29 mouse cellular contexts compared by ENCODE assay signal in genomic region chr1:17244186-17244585, GRCm38 (mm10).
"Had no signal": no experiment of that assay in that cellular context is flagged by ENCODE, and none has a peak within 500 bp of the region (broad histone marks: within the 10 kb centered on the region; RNA-seq: fewer than 3 reads in every experiment).

No protein-coding gene starts in this region.

- H3K4me1 ChIP-seq: heart, embryonic 10.5 days; heart, embryonic 12.5 days; heart, embryonic 13.5 days; heart, embryonic 15.5 days; hindbrain, embryonic 10.5 days; hindbrain, embryonic 12.5 days; hindbrain, embryonic 13.5 days; hindbrain, embryonic 15.5 days; intestine, embryonic 15.5 days; kidney, embryonic 15.5 days had no signal

- H3K36me3 ChIP-seq: heart, embryonic 10.5 days; heart, embryonic 12.5 days; heart, embryonic 13.5 days; heart, embryonic 15.5 days; hindbrain, embryonic 10.5 days; hindbrain, embryonic 12.5 days; hindbrain, embryonic 13.5 days; hindbrain, embryonic 15.5 days; intestine, embryonic 15.5 days; kidney, embryonic 15.5 days had no signal

- DNase-seq: heart, postnatal 14 days; heart, postnatal 36 days; heart, postnatal 4 days; kidney, adult 11 months; kidney, adult 18-20 months; kidney, adult 2 months; kidney, adult 8-10 months; kidney, adult 9 months; kidney, postnatal 10 days; kidney, postnatal 25 days; kidney, postnatal 36 days; kidney, postnatal 4 days; layer of hippocampus, adult 9-11 months; layer of hippocampus, postnatal 36 days had no signal

- H3K9ac ChIP-seq: heart, embryonic 12.5 days; heart, embryonic 13.5 days; heart, embryonic 15.5 days; hindbrain, embryonic 12.5 days; hindbrain, embryonic 13.5 days; hindbrain, embryonic 14.5 days; hindbrain, embryonic 15.5 days; intestine, embryonic 15.5 days; kidney, embryonic 15.5 days had no signal

- H3K9me3 ChIP-seq: heart, embryonic 10.5 days; heart, embryonic 12.5 days; heart, embryonic 13.5 days; heart, embryonic 15.5 days; hindbrain, embryonic 12.5 days; hindbrain, embryonic 13.5 days; hindbrain, embryonic 15.5 days; intestine, embryonic 15.5 days; kidney, embryonic 15.5 days had no signal

- H3K4me3 ChIP-seq: heart, embryonic 10.5 days; heart, embryonic 12.5 days; heart, embryonic 13.5 days; heart, embryonic 15.5 days; hindbrain, embryonic 10.5 days; hindbrain, embryonic 12.5 days; hindbrain, embryonic 13.5 days; hindbrain, embryonic 15.5 days; intestine, embryonic 15.5 days; kidney, embryonic 15.5 days; layer of hippocampus, adult 2 months; left cerebral cortex, adult 2 months had no signal

- H3K27ac ChIP-seq: heart, embryonic 10.5 days; heart, embryonic 13.5 days; heart, embryonic 15.5 days; hindbrain, embryonic 10.5 days; hindbrain, embryonic 12.5 days; hindbrain, embryonic 13.5 days; hindbrain, embryonic 14.5 days; hindbrain, embryonic 15.5 days; hindbrain, postnatal 0 days; intestine, embryonic 15.5 days; kidney, embryonic 15.5 days; kidney, postnatal 0 days; layer of hippocampus, adult 2 months; left cerebral cortex, adult 2 months had no signal
